Mouse (Mus musculus) stomach, postnatal 0 days (tissue): ENCODE measurements at regions not wholly inside any gene's neighbourhood (a gene's known extent, or its start where the extent isn't known, plus 50 kb on each side); places are given as distances from the start of the nearest gene placed in this dataset.

Experiments
- ATAC-seq: fragments of 200-750 bp; cut with Nextera tagmentation; 2 replicates; pipeline ENCODE4 v1.8.0; 2017; ENCODE audit not compliant: low FRiP score, low TSS enrichment
- DNase-seq: peaks from one replicate; pipeline ENCODE4 v3.0.0-alpha.2; 2016; ENCODE audit warnings: low spot score
- H3K27ac ChIP-seq: fragments of 300-500 bp; sonication (generic); replicated peaks from 2 replicates; pipeline ENCODE4 v1.5.1; 2014; ENCODE audit warnings: mild to moderate bottlenecking, control low read depth
- H3K27me3 ChIP-seq: fragments of 300-500 bp; sonication (generic); 2 replicates; pipeline ENCODE4 v1.6.1; 2014; ENCODE audit warnings: low read length; ENCODE audit not compliant: control insufficient read depth, insufficient read depth
- H3K36me3 ChIP-seq: fragments of 300-500 bp; sonication (generic); 2 replicates; pipeline ENCODE4 v1.6.1; 2014; ENCODE audit warnings: low read length, mixed read lengths; ENCODE audit not compliant: control insufficient read depth, insufficient read depth
- H3K4me1 ChIP-seq: fragments of 300-500 bp; sonication (generic); replicated peaks from 2 replicates; pipeline ENCODE4 v1.6.1; 2014; ENCODE audit warnings: antibody characterized with exemption; ENCODE audit not compliant: control insufficient read depth, insufficient read depth
- H3K4me2 ChIP-seq: fragments of 300-500 bp; sonication (generic); replicated peaks from 2 replicates; pipeline ENCODE4 v1.6.1; 2014; ENCODE audit warnings: low read depth, mild to moderate bottlenecking, control low read depth, moderate library complexity
- H3K4me3 ChIP-seq: fragments of 300-500 bp; sonication (generic); 2 replicates; pipeline ENCODE4 v1.5.1; 2014; ENCODE audit warnings: low read depth, low read length, control low read depth
- H3K9ac ChIP-seq: fragments of 300-500 bp; sonication (generic); 2 replicates; pipeline ENCODE4 v1.6.1; 2014; ENCODE audit warnings: mild to moderate bottlenecking, low read length, control low read depth, mixed read lengths
- H3K9me3 ChIP-seq: fragments of 300-500 bp; sonication (generic); 2 replicates; pipeline ENCODE4 v1.6.1; 2016; ENCODE audit warnings: low read length; ENCODE audit not compliant: control insufficient read depth
- CTCF ChIP-seq: IDR thresholded peaks from 2 replicates; pipeline ENCODE4 v1.5.1; 2016; ENCODE audit warnings: antibody characterized with exemption, low read depth, mild to moderate bottlenecking, moderate library complexity
- EP300 ChIP-seq: optimal IDR thresholded peaks from 2 replicates; pipeline ENCODE3; 2016; ENCODE audit warnings: antibody characterized with exemption
- WGBS: fragments of 180-500 bp; shearing (Covaris S2); extraction: QIAGEN DNeasy Blood & Tissue Kit; methylation state at CpG from one replicate; pipeline ENCODE4 v1.1.7; 2014; 5-methylcytosine and 5-hydroxymethylcytosine counted together

DNA sequence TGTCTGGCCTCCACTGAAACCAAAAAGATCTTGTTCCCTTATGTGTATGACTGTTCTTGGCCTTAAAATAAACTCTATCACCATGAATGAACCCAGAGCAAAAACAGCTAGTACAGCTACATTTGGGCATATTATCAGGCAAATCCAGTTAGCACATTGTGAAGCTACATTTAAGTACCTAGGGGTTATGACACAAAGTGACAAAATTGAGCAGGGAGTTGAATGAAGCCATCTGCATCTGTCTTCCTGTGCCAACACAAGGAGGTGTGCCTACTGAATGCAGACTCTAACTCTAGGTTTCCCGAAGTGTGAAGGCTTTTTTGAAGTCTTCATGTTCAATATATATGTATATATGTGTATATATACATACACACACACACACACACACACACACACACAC is 169.9 kb upstream of the Tmem161b start:
- no peak overlapping the region for H3K4me3 ChIP-seq
- no peak overlapping the region for H3K4me2 ChIP-seq
- H3K4me1 ChIP-seq, result no peaks in the 10 kb centered on the region
- no peaks in the 10 kb centered on the region for H3K9me3 ChIP-seq
- no peak for ATAC-seq
- TF ChIP-seq EP300, result no peak
- no peak for TF ChIP-seq CTCF
- no peak overlapping the region for H3K27ac ChIP-seq
- WGBS, result 63% methylated on average over 1 of the region's 1 CpGs
- DNase-seq, result no peak
- H3K27me3 ChIP-seq, result no peaks in the 10 kb centered on the region
- H3K36me3 ChIP-seq, result no peaks in the 10 kb centered on the region
- H3K9ac ChIP-seq, result no peak overlapping the region

DNA sequence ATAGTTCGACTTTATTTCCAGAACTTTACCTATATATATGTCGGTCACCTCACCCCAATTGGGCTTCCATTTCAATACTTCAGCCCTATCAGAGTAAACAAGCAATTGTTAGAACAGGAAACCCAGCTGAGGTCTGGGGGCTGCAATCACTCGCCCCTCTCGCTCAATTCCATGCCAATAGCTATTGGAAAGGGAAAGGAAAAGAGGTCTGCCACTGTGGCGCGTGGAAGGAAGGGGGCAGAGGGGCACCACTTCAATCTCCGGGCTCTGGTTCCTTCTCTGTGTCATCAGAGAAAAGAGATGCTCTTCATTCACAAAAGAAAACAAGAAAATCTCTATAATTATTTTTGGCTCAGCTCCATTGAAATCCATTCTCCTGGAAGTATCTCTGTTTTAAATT is 167.1 kb upstream of the Tmem161b start:
- ATAC-seq, result no peak
- no peaks in the 10 kb centered on the region for H3K27me3 ChIP-seq
- H3K9me3 ChIP-seq, result no peaks in the 10 kb centered on the region
- no peak overlapping the region for H3K9ac ChIP-seq
- H3K36me3 ChIP-seq, result no peaks in the 10 kb centered on the region
- WGBS, result 78% methylated on average over 7 of the region's 7 CpGs
- no peak overlapping the region for H3K4me2 ChIP-seq
- no peak for DNase-seq
- no peaks in the 10 kb centered on the region for H3K4me1 ChIP-seq
- no peak overlapping the region for H3K27ac ChIP-seq
- TF ChIP-seq EP300, result no peak
- no peak for TF ChIP-seq CTCF
- H3K4me3 ChIP-seq, result no peak overlapping the region

DNA sequence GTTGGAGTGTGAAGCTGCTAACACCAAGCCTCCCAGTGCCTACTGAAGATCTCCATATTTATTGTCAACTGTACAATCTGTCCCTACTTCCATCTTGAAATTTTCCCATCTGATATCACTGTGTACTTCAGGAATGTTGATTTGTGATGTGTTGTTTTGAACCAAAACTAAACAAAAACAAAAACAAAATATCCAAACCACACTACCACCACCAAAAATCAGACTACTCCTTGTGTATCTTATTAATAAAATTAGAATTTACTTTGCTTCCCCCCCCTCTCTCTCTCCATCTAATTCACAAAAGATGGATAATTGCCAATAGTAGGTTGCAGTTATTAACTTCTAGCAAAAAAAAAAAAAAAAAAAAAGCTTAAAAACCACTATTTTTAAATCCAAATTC is 166.5 kb upstream of the Tmem161b start:
- H3K9ac ChIP-seq, result no peak overlapping the region
- DNase-seq (no peak), ATAC-seq (no peak)
- H3K4me3 ChIP-seq, result no peak overlapping the region
- no peaks in the 10 kb centered on the region for H3K36me3 ChIP-seq
- no peaks in the 10 kb centered on the region for H3K27me3 ChIP-seq
- no peak for TF ChIP-seq EP300
- no peak for TF ChIP-seq CTCF
- H3K4me2 ChIP-seq, result no peak overlapping the region
- H3K4me1 ChIP-seq, result no peaks in the 10 kb centered on the region
- no peaks in the 10 kb centered on the region for H3K9me3 ChIP-seq
- H3K27ac ChIP-seq, result no peak overlapping the region

DNA sequence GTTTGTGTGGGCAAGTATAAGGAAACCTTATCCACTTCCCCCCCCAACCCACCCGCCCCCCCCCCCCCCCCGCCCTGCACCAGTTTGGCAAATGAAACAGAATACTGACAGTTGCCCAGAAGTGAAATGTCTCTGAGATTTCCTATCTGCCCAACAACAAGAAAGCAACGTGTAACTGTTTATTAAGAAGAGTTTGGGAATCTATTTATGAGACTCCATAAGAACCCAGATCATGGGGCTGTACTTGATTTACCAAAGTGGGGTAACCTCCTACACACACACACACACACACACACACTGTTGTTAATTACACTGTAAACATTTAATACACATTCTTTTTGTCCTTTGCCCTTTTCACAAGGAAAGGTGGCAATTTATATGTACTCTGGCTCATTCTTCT is 165.6 kb upstream of the Tmem161b start:
- DNase-seq, result no peak
- no peak overlapping the region for H3K27ac ChIP-seq
- no peak for ATAC-seq
- H3K27me3 ChIP-seq, result no peaks in the 10 kb centered on the region
- TF ChIP-seq EP300, result no peak
- TF ChIP-seq CTCF, result no peak
- no peak overlapping the region for H3K4me3 ChIP-seq
- no peaks in the 10 kb centered on the region for H3K9me3 ChIP-seq
- no peak overlapping the region for H3K9ac ChIP-seq
- H3K36me3 ChIP-seq, result no peaks in the 10 kb centered on the region
- no peaks in the 10 kb centered on the region for H3K4me1 ChIP-seq
- WGBS, result 43% methylated on average over 3 of the region's 3 CpGs
- no peak overlapping the region for H3K4me2 ChIP-seq

DNA sequence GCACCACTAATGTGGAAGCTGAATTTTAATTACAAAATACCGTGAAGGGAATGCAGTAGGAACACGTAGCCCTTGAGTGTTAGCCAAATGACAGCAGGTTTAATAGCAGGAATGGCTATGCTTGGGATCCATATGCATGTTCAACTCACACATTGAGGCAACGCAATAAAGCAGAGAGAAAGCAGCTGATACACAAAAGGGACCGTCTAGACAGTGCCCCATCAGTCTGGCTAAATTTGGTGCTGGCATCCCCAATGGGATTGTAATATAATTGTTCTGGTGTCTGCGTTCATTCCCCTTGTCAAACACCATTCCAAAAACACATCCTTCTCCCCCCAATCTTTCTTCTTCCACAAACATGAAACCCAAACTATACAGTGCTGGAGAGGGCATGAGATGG is 165.1 kb upstream of the Tmem161b start:
- no peak overlapping the region for H3K27ac ChIP-seq
- no peaks in the 10 kb centered on the region for H3K27me3 ChIP-seq
- DNase-seq, result no peak
- TF ChIP-seq EP300 (no peak), CTCF (no peak)
- H3K4me3 ChIP-seq, result no peak overlapping the region
- no peak overlapping the region for H3K9ac ChIP-seq
- no peak for ATAC-seq
- no peak overlapping the region for H3K4me2 ChIP-seq
- 75% methylated on average over 5 of the region's 5 CpGs for WGBS
- no peaks in the 10 kb centered on the region for H3K4me1 ChIP-seq
- no peaks in the 10 kb centered on the region for H3K36me3 ChIP-seq
- H3K9me3 ChIP-seq, result no peaks in the 10 kb centered on the region

DNA sequence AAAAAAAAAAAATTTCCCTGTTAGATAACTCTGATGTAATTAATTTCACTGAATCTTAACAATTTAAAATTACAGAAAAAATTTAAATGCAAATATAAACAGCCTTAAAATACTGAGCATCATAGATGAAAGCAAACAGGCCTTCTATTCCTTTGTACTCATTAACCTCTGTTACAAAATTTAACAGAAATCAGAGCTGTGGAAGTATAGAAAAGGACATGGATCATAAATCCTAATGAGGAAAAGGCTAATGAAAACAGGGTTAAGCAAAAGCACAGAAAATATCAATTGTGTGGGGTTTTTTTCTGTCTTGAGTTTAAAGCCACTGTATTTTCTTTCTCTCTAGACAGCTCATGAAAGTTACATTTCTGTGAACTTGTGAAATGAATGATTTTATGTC is 164.6 kb upstream of the Tmem161b start:
- DNase-seq (no peak), ATAC-seq (no peak)
- Histone ChIP-seq H3K4me3 (no peak overlapping the region), H3K9me3 (no peaks in the 10 kb centered on the region), H3K4me1 (no peaks in the 10 kb centered on the region), H3K27ac (no peak overlapping the region), H3K27me3 (no peaks in the 10 kb centered on the region), H3K36me3 (no peaks in the 10 kb centered on the region), H3K9ac (no peak overlapping the region), H3K4me2 (no peak overlapping the region)
- TF ChIP-seq EP300, result no peak
- no peak for TF ChIP-seq CTCF
